ENCODE assay signal across 20 mouse cellular contexts in the genomic region with DNA sequence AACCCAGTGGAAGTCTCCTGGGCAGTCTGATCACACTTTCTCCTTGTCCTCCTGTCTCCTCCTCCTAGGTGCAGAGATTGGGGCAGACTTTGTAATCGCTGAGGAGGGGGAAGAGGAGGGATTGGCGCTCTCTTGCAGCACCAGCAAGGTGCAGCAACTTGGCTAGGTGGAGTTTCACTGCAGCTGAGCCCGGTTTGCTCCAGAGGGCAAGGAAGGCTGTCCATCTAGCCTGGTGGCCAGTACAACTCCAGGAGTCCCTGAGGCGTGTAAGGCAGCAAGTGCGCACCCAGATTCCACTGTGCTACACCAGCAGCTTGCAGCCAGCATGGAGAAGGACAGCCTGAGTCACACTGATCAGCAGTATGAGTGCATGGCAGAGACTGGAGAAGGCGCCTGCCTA. TPM values are rescaled to one million over a fixed set of nuclear protein-coding genes. Genes with fewer than 3 reads are reported as not detected.
DNase-seq lines count a peak whose midpoint lies in the region; ATAC-seq lines count a peak whose summit lies in the region.
"Not testable (repeated sequence)": the region's sequence is repeated elsewhere in the genome, so short reads cannot be mapped to it uniquely, and the experiment has no call there.
"Had no signal": no experiment of that assay in that cellular context is flagged by ENCODE, and none has a peak within 500 bp of the region (broad histone marks: within the 10 kb centered on the region; RNA-seq: fewer than 3 reads in every experiment).

No protein-coding gene starts in this region.

- not testable (repeated sequence) for H3K4me1 ChIP-seq in hindbrain, embryonic 11.5 days (replicated peaks; ENCODE audit: control insufficient read depth, insufficient read depth, low read length)

- not testable (repeated sequence) for H3K27me3 ChIP-seq in hindbrain, embryonic 11.5 days (ENCODE audit: control insufficient read depth, insufficient read depth, low read length)

- not testable (repeated sequence) for H3K36me3 ChIP-seq in hindbrain, embryonic 11.5 days (ENCODE audit: control insufficient read depth, insufficient read depth, low read length)

- H3K4me3 ChIP-seq in hindbrain, embryonic 11.5 days (ENCODE audit: low read depth, low read length) = not testable (repeated sequence)

- DNase-seq in ES-CJ7 (ENCODE audit: low read depth, low spot score) = peak; percentile 12
- DNase-seq in adrenal gland, postnatal 10 days = peak; percentile 26
- DNase-seq in gastrocnemius, postnatal 10 days = peak; percentile 20
- DNase-seq in hindbrain, embryonic 11.5 days (ENCODE audit: low spot score) = peak; percentile 0
- DNase-seq in kidney, postnatal 14 days = peak; percentile 46
- DNase-seq in neural tube, embryonic 10.5 days (ENCODE audit: extremely low spot score, low spot score) = peak; percentile 31
- peak; percentile 14 to 21 for DNase-seq in spleen, postnatal 14 days (ENCODE audit: low spot score in 2 of 2)
- peak; percentile 34 for DNase-seq in urinary bladder, adult 2 months (ENCODE audit: low spot score)

- not testable (repeated sequence) for ATAC-seq in hindbrain, embryonic 11.5 days (ENCODE audit: low FRiP score)

- H3K27ac ChIP-seq in hindbrain, embryonic 11.5 days (ENCODE audit: low read depth, low read length) = not testable (repeated sequence)

- WGBS in hindbrain, embryonic 11.5 days = 50% methylated on average over 4 of the region's 6 CpGs

- H3K9ac ChIP-seq in hindbrain, embryonic 11.5 days (ENCODE audit: low read depth, low read length) = not testable (repeated sequence)

- H3K4me2 ChIP-seq in hindbrain, embryonic 11.5 days (replicated peaks; ENCODE audit: low read depth, low read length) = not testable (repeated sequence)

- not testable (repeated sequence) for H3K9me3 ChIP-seq in hindbrain, embryonic 11.5 days (ENCODE audit: control insufficient read depth, low read length)

RNA-seq across cellular contexts. Expression of gene Gm5799, which starts 11.0 kb away (rescaled TPM):
- under 1 TPM in 1 of 2 experiments, not detected in 1; 0.27 TPM for total RNA-seq in adrenal gland, postnatal 10 days (2021)
- total RNA-seq in gastrocnemius, postnatal 10 days (2021) = not detected
- not detected in 2 replicates for polyA plus RNA-seq in hindbrain, embryonic 11.5 days (2014; fragmentation: Nextera tagmentation; extraction: Ambion mirVana)
- polyA plus RNA-seq in urinary bladder, adult 2 months (2012; rRNA removed) = not detected in 2 replicates
- total RNA-seq: granulocyte monocyte progenitor cell, adult 5-6 weeks; neutrophil, adult 5-6 weeks had no signal
- polyA plus RNA-seq: brain, embryonic 14.5 days; forebrain, embryonic 11.5 days; heart, embryonic 16.5 days; hindbrain, embryonic 14.5 days; intestine, embryonic 16.5 days; limb, embryonic 14.5 days; liver, postnatal 0 days; midbrain, embryonic 11.5 days had no signal

RNA-seq across cellular contexts. Expression of gene Gm17654, which starts 46.6 kb away (rescaled TPM):
- not detected for total RNA-seq in adrenal gland, postnatal 10 days (2021)
- not detected for total RNA-seq in gastrocnemius, postnatal 10 days (2021)
- polyA plus RNA-seq in hindbrain, embryonic 11.5 days (2014; fragmentation: Nextera tagmentation; extraction: Ambion mirVana) = not detected in 2 replicates
- not detected in 2 replicates for polyA plus RNA-seq in urinary bladder, adult 2 months (2012; rRNA removed)
- total RNA-seq: granulocyte monocyte progenitor cell, adult 5-6 weeks; neutrophil, adult 5-6 weeks had no signal
- polyA plus RNA-seq: brain, embryonic 14.5 days; embryonic facial prominence, embryonic 14.5 days; forebrain, embryonic 11.5 days; frontal cortex, adult 2 months; heart, embryonic 16.5 days; hindbrain, embryonic 14.5 days; intestine, embryonic 16.5 days; limb, embryonic 14.5 days; liver, postnatal 0 days; midbrain, embryonic 11.5 days had no signal
